Mouse (Mus musculus) cortical plate, adult 2 months (tissue): ENCODE data around the gene Zscan26.

Experiments
- CTCF ChIP-seq: fragments of 200-500 bp; IDR thresholded peaks from 2 replicates; pipeline ENCODE4 v1.5.1; 2011; ENCODE audit warnings: mild to moderate bottlenecking, control low read depth, low read length; ENCODE audit not compliant: insufficient read depth; ENCODE audit errors: extremely low read depth
- POLR2A ChIP-seq: fragments of 200-500 bp; IDR thresholded peaks from 2 replicates; pipeline ENCODE4 v1.6.1; 2011; ENCODE audit warnings: mild to moderate bottlenecking, low read length, control low read depth; ENCODE audit not compliant: insufficient read depth; ENCODE audit errors: extremely low read depth

GRCm38 (mm10) chr13:21395623-21396022 lies 57.9 kb downstream of the Zscan26 start:
- TF ChIP-seq CTCF (no peak), POLR2A (no peak)
